Mouse (Mus musculus): Measurements from ENCODE around the gene Srl.
A peak's percentile ranks its signal among the peaks of the same experiment; 100 is the strongest.
"Not testable (repeated sequence)": the region's sequence is repeated elsewhere in the genome, so short reads cannot be mapped to it uniquely, and the experiment has no call there.

Gene Srl

DNA sequence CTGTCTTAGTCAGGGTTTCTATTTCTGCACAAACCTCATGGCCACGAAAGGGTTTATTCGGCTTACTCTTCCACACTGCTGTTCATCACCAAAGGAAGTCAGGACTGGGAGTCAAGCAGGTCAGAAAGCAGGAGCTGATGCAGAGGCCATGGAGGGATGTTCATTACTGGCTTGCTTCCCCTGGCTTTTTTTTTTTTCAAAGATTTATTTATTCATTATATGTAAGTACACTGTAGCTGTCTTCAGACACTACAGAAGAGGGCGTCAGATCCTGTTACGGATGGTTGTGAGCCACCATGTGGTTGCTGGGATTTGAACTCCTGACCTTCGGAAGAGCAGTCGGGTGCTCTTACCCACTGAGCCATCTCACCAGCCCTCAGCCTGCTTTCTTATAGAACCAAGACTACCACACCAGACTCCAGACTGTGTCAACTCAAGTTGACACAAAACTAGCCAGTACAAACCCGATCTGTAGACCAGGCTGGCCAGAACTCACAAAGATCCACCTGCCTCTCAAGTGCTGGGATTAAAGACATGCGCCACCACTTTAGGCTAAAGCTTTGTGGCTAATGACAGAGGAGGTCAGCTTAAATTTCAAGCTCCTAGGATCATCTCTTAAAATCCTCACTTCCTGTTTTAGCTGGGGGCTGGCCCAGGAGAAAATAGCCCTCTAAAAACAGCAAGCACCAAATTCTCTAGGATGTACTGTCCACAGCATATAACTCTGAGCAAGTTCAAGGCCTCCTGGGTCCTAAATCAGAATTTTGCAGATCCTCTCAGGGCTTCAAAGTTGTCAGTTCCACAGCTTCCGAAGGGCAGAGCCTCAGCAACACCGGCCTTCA is 67.4 kb downstream of the Srl start:
- not testable (repeated sequence) for DNase-seq (ENCODE audit: low spot score in 2 of 2)

DNA sequence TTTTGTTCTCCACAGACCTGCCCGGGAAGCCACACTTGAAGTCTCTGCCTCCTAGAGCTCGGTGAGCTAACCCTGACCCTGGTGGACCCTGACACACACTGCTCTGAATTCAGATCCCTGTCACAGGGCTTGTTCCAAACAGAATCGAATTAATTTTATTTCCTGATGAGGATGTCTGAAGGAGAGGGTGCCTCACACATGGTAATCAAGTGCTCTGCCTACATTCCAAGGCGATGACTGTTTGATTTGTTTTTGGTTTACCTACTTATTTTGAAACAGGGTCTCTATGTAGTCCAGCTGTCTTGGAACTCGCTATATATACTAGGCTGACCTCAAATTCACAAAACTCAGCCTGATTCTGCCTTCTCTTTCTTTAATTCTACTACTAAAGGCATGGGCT is 68.4 kb downstream of the Srl start:
- no peak for DNase-seq (ENCODE audit: low spot score in 2 of 2)

DNA sequence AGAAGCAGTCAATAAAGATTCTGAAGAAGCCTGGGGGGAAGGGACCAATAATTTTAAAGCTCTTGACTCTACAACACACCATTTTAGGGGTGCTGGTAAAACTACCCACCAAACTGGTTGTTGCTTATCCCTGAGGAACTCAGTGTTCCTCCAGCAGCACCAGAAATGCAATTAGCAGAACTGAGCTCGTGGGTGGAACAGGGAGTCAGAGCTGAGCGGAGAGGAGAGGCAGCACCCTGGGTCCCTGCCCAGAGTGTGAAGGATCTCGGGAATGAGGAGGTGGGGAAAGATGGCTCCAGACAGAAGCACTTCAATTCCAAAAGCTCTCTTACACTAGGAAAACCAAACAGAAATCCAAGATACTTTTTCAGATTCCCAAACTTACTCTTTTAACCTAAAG is 68.9 kb downstream of the Srl start:
- DNase-seq (ENCODE audit: low spot score in 2 of 2): peak; percentile 79 to 81

DNA sequence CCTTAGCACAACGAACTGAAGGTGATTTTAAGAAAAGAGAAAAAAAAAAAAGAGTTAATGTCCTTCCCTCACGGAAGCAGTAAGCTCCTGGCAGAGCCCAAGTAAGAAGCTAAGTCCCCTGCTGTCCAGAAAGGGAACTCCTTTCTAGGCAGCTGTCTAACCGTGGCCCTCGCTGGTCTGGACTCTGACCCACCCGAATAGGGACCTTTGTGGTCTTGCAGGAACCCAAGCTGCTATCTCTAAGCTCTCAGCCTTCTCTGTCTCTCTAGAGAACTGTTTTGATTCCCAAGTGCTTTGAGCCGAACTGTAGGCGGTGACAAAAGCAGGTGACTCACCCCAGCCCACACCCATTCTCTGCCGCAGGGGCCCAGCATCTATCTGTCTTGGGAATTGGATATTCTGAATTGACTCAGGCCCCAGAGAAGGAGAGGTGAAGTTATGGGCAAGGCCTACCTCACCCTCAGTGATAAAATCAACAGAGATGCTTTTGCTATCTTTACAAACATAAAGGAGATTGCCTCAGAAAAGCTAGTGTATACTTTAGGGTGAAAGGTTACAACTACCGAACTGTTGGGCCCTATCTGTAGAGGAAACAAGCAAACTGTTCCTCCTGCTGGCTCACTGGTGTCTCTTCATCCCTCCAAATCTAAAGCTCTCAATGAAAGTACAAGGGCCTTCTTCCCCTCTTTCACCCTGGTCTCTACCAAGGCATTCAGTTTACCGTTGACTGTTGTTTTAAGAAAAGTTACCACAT is 71.8 kb downstream of the Srl start:
- DNase-seq (ENCODE audit: low spot score in 2 of 2): peak; percentile 45 to 57

DNA sequence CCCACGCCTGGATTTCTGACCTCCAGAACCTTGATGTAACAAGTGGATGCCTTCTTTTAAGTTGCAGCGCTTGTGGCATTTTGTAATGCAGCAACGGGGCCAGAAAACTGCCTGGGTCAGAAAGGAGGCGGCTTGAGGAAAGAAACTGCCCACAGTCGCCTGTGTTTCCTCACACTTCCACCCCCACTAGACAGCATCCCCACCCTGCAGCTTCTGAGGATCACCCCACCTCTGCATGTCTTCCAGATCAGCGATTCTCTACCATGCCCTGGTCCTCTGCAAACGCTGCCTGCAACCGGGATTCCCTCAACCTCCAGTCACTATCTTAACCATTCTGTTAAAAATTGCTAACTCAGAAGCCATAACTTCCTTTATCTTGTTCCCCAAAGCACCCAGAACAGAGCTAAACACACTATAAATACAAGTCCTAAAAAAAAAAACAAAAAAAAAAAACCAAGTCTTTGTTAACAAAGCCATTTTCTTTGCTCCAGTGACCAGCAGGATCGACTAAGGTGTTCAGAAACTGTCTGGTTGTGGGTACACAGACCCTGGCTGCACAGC is 77.0 kb downstream of the Srl start:
- no peak for DNase-seq (ENCODE audit: low spot score in 2 of 2)

DNA sequence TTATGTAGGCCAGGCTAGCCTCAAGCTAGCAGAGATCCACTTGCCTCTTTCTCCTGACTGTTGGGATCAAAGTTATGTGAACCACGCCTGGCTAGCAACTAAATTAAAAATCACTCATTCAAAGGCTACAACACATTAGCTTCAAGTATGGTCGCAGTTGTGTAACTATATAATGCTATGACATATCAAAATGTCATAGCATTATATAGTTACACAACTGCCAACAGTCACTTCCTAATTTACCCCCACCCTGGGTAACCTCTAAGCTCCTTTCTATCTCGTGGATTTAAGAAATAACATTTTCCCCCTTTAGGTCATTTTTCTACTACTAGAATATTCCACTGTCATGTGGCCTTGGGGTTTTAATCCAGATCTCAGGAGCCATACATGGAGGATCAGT is 83.7 kb downstream of the Srl start:
- no peak for DNase-seq (ENCODE audit: low spot score in 2 of 2)

DNA sequence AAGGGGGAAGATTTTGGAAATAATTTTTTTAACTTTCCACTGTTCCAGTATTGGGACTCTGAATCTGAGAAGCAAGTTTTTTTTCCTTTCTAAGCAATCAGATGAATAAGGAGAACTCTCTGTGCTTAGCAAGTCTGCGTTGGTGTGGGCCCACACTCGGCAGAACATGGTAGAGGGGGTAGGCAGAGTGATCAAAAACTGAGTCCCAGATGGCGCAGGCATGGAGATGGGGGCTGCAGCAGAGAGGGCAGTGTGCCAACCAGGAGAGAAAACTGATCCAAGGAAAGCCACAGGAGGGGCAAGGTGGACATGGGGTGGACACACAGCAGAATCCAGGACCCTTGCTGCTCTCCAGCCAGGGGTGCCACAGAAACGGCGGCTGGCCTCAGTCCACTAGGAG is 85.2 kb downstream of the Srl start:
- peak; percentile 76 to 82 for DNase-seq (ENCODE audit: low spot score in 2 of 2)

DNA sequence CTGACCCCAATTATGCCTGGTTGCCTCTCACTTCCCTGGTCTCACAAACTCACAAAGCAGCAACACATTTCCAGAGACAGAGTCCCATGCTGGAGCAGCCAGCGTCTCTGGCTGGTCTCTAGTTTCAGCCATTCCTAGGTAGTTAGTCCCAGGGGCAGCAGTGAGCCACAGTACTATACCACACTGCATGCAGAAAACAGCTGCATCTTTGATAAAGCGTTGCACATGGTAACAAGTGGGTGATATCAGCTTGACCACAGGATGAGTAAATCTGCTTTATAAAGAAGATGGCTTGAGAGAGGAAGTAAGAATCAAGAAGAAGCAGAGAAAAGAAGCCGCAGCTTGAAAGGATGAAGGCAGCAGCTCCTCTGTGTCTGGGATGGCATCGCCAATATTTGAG is 85.9 kb downstream of the Srl start:
- no peak for DNase-seq (ENCODE audit: low spot score in 2 of 2)

DNA sequence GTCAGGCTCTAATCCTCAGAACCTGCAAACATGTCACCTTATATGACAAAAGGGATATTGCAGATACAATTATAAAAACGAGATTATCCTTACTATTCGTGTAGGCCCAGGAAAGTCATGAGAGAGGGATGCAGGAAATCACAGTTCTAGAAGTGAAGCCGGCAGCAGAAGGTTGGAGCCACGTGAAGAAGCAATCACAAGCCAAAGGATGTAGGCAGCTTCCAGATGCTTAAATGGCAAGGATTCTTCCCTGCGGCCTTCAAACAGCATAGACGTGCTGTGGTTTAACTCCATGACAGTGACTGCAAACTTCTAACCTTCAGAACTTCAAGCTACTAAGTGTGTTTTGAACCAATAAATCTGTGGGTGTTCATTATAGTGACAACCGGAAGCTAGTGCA is 87.1 kb downstream of the Srl start:
- DNase-seq (ENCODE audit: low spot score in 2 of 2): peak in 1 of 2 experiments; percentile 73

DNA sequence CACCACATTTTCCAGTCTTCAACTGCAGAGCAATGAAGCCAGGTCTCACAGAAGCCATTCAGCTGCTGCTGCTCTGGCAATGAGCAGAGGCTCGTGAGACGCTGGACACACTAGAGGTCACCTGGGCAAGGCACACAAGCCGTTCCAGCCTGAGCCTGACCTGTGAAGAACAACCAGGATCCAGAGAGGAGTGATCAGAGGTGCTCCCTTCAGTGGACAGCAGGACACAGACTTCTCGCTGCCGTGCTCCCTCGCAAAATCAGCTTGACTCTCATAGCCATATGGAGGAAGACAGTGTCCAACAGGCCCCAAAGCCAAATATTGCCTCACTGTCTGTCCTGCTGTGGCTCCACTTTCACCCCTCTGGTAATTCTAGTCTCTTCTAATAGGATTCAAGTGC is 92.2 kb downstream of the Srl start:
- DNase-seq (ENCODE audit: low spot score in 2 of 2): no peak

DNA sequence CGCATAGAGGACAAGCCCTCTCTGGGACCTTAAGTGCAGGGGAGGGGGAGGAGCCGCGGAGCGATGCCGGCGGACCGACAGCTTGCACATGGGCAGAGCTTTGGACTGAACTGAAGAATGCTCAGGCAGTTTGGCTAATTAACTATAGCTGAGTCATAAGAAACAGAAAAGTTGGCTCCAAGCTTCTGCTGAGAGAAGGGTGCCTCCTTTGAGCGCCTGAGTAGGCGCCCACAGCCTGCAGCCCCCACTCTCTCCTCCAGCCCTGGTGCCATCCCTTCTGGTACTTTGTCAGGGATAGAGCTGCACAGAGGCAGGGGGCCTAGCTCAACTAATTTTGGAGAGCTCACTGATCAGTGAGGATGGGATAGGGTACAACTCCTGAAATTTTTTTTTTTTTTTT is 93.4 kb downstream of the Srl start:
- DNase-seq (ENCODE audit: low spot score in 2 of 2): peak; percentile 58 to 70

DNA sequence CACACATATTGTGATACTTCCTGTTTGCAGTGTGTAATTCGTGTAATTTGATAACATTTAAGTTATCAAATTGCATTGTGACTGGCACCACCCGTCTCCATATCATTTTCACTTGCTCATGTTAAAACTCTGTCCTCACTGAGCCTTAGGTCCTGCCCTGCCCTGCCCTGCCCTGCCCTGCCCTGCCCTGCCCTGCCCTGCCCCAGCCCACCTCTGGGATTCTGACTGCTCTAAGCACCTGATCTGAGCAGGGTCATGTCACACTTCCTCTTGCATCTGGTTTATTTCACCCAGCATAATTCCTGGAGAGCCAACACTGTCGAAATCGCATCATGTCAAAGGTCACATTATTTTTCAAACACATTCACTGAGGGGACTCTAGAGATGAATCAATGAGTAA is 95.2 kb downstream of the Srl start:
- DNase-seq (ENCODE audit: low spot score in 2 of 2): no peak

DNA sequence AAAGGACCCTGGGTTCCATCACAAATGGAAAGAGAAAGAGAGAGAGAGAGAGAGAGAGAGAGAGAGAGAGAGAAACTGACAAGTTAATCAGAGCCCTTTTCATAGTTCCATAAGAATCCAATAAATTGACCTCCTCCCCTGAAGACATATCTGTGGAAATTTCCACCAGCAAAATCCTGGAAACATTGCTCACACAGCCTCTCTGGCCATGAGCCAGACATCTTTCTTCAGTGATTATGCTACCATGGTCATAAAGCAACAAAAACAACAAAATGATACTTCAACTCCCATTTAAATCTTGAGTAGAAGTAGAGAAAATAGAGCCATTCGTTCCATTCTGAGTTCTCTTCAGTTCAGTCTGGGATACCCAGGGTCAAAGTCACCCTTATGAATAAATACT is 97.2 kb downstream of the Srl start:
- DNase-seq (ENCODE audit: low spot score in 2 of 2): no peak

DNA sequence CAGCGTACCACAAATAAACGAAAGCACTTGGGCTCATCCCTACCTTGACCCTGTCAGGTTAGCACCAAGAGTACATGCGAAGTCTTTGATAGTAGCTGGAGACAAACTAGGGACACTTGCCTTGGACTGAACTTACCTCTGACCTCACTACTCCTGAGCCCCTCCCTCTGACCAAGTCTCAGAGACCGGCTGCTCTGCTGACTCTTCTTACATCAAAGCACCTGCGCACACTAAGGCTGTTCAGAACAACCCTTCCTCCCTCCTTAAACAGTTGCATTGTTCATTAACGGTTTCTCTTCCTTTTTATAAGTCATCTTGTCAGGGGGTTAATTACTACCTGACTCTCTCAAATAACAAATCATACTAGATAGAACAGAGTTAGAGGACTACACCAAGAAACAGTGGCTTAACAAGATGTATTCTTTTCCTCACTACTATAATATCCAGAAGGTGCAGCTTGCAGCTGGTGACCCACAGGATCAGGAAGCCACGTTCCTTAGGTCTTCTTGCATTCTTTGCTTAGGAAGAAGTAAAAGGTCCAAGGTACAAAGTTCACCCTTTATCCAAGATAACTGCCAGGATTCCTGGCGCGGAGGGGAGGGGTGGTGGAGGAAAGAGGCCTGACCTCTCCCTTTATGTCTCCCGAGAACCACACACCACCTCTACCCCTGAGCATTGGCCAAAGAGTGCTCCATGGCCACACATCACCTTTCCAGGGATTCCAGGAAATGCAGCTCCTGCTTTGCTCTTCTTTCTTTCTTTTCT is 102.1 kb downstream of the Srl start:
- no peak for DNase-seq (ENCODE audit: low spot score in 2 of 2)

DNA sequence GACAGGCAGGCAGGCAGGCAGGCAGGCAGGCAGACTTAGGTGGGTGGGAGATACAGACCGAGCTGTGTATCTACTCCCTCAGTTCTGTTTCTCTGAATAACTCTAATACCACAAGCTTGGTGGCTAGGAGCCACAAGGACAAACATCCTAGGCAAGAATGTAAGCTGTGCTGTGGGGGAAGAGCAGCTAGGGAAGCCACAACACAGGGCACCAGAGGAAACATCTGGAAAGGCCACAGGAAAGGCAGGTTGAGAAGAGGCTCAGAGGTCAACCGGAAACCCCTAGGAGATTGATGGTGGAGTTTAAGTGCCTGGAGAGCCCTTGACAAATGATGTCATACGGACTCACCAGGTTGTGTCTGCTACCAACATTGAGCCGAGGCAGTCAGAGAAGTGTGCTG is 104.9 kb downstream of the Srl start:
- no peak for DNase-seq (ENCODE audit: low spot score in 2 of 2)

DNA sequence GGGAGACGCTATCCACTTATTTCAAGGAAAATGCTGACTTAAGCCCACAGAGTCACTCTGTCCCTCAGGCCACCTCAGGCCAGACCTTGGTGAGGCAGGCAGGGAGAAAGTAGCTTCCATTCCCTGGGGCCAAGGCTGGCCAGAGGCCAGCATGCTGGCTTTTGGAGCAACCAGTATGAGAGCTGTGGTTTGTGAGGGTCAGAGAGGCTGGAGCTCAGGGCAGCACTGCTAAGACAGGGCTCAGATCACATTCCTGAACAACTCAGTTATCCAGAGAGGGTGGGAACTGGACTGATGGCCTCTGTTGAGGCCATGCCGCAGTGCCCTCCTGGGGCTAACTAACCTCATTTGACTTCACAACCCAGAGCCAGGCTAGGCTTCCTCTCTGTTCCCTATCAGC is 106.2 kb downstream of the Srl start:
- no peak for DNase-seq (ENCODE audit: low spot score in 2 of 2)

DNA sequence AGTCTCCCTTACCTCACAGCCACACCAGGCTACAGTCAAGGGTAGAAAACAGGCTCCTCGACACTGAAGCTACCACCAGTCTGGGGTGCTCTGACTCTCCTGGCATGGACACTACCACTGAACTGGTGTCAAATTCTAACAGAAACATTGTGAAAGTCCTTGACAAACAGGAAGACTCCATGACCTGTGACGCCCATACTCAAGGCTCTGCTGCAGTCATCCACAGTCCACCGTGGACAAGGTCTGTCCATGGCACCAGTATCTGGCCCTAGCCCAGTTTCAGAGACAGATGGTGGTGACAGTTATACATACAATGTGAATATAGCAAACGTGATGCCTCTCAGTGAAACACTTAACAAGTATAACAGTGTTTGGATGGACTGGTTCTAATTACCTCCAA is 109.8 kb downstream of the Srl start:
- DNase-seq (ENCODE audit: low spot score in 2 of 2): no peak

DNA sequence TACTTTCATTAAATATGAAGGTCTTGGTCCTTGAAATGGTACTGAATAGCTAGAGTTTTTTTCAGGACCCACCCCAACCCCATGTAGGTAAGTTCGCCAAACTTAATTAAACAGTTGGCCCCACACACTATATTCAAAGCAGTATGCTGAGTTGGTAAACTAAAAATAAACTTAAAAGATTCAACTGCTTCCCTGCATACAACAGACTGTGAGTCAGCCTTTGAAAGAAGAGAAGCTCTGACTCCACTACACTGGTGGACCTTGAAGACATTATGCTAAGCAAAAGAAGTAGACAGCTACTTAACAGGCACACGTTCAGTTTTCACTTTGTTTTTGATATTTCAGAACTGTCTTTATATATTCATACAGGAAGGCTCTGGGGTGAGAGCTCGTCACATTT is 110.6 kb downstream of the Srl start:
- no peak for DNase-seq (ENCODE audit: low spot score in 2 of 2)

DNA sequence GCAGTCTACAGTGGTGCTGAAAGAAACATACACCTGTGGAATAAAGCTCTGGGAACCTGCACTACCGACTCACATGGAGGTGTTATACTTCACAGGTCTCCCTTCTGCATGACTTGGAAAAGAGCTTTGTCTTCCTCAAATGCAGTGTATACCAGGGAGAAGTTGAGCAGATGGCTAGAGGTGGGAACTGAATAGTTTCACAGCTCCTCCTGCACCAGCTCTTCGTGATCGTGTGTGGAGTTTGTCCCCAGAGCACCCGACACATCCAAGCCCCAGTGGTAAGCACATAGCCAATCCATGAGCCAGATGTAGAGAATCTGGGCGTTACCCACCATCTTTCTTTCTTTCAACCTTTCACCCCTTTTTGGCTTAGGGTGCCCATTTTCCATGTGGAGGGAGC is 111.4 kb downstream of the Srl start:
- peak in 1 of 2 experiments; percentile 72 for DNase-seq (ENCODE audit: low spot score in 2 of 2)

All from frontal cortex, postnatal 36 days (tissue).